Mouse (Mus musculus) CD4-positive, CD25-positive, alpha-beta regulatory T cell, adult 2 months (primary cell): ENCODE results near the gene Srebf1.
A peak's percentile ranks its signal among the peaks of the same experiment; 100 is the strongest.

Experiments used
- DNase-seq: peaks from one replicate; pipeline ENCODE4 v3.0.0-alpha.2; 2012; ENCODE audit warnings: low read depth, low spot score

Srebf1 gene

GRCm38 (mm10) chr11:60206207-60206606 lies 16.2 kb downstream of the Srebf1 start:
- DNase-seq: no peak

DNA sequence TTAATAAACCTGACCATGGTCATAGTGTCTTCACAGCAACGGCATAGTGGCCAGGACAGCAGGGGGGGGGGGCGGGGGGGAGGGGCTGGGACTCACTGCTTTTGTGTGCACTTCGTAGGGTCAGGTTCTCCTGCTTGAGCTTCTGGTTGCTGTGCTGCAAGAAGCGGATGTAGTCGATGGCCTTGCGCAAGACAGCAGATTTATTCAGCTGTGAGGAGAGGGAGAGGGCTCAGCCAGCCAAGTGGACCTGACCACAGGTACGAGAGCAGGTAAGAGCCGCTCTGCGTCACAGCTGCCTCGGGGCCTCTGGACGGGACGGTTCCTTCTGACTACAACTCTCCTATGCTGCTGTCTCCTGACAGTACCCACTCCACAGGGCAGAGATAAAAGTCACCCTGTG lies 17.4 kb downstream of the Srebf1 start:
- no peak for DNase-seq

- no peak for DNase-seq
Measured at GRCm38 (mm10) chr11:60202710-60203638, 19.4 kb downstream of the Srebf1 start.

DNA sequence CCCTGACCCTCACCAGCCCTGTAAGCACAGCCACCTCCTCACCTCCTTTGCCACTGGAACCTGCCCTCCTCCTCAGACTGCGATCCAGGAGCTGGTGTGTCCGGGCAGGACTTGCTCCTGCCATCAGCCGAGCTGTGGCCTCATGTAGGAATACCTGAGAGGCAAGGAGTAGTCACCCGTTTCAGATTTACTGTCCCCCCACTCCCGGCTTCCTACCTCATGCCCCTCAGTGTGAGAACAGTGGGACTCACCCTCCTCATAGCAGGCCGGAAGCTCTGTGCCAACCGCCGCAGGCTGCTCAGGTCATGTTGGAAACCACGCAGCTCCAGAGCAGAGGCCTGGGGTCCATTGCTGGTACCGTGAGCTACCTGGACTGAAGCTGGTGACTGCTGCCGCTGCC lies 22.0 kb downstream of the Srebf1 start:
- no peak for DNase-seq

DNA sequence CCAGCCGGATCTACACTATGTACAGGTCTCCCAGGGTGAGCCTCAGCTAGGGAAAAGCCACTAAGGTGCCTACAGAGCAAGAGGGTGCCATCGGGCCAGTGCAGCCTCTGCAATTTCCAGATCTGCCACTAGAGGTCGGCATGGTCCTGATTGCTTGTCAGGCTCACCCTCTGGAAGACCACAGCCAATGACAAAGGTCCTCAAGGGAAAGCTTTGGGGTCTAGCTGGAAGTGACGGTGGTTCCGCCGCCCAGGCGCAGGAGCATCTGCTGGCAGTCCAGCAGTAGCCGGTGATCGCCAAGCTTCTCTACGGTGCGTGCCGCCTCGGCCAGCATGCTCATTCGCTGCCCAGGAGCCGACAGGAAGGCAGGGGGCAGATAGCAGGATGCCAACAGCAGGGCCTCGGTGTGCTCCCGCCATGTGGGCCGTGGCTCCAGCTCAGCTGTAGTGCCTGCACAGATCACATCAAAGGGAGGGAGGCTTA lies 22.6 kb downstream of the Srebf1 start:
- DNase-seq: peak; percentile 89

GRCm38 (mm10) chr11:60198651-60199050 lies 23.7 kb downstream of the Srebf1 start:
- no peak for DNase-seq

- DNase-seq: no peak
Measured at GRCm38 (mm10) chr11:60197998-60198619, 24.3 kb downstream of the Srebf1 start.

- no peak for DNase-seq
Measured at GRCm38 (mm10) chr11:60196344-60196743, 26.0 kb downstream of the Srebf1 start.

DNA sequence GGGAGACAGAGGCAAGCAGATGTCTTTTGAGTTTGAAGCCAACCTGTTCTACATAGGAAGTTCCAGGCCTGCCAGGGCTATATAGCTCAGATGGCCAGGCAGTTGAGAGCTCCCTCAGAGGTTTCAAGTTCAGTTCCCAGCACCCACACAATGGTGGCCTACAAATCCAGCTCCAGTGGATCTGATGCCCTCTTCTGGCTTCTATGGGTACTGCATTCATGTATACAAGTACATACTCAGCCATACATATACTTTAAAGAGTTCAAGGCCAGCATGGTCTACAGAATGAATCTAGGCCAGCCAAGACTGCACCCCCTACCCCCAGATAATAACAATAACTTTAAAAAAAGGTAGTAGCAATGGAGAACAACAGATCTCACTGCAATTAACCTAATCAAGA lies 27.3 kb downstream of the Srebf1 start:
- peak; percentile 76 for DNase-seq

DNA sequence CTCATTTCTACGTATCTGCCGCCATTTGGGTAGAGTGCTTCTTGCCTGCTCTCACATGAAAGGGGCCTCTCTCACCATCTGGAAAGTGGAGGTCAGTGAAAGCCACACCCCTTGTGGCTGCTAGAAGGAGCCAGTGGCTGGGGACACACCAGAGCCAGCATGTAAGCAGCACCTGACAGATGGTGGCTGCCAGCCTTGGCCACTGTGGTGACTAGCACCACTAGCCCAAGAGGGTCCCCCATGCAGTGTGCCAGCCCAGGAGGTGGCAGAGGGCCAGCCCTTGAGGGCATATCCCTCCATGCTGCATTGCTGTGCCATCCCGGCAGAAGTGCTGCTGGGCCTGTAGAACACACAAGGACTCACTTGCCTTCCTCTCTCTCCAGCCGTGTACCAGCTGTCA lies 28.8 kb downstream of the Srebf1 start:
- DNase-seq: no peak

- no peak for DNase-seq
Measured at GRCm38 (mm10) chr11:60192534-60192933, 29.8 kb downstream of the Srebf1 start.

DNA sequence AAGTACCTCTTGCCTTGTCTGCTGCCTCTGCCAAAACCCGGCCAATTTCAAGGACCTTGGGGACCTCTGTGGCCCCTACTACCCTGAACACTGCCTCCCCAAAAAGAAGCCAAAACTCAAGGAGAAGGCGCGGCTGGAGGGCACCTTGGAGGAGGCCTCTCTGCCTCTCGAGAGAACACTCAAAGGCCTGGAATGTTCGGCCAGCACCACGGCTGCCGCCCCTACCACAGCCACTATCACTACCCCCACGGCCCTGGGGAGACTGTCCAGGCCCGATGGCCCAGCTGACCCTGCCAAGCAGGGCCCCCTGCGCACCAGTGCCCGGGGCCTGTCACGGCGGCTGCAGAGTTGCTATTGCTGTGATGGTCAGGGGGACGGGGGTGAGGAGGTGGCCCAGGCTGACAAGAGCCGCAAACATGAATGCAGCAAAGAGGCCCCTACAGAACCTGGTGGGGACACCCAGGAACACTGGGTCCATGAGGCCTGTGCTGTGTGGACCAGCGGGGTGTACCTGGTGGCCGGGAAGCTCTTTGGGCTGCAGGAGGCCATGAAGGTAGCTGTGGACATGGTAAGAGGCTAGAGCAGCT lies 32.2 kb downstream of the Srebf1 start:
- DNase-seq: no peak

DNA sequence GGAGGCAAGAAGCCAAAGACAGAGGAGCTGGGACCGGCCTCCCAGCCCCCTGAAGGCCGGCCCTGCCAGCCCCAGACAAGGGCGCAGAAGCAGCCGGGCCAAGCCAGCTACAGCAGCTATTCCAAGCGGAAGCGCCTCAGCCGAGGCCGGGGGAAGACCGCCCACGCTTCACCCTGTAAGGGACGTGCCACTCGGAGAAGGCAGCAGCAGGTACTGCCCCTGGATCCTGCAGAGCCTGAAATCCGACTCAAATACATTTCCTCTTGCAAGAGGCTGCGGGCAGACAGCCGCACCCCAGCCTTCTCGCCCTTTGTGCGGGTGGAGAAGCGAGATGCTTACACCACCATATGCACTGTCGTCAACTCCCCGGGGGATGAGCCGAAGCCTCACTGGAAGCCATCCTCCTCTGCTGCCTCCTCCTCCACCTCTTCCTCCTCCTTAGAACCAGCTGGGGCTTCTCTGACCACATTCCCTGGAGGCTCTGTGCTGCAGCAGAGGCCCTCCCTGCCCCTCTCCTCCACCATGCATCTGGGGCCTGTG lies 32.8 kb downstream of the Srebf1 start:
- no peak for DNase-seq

GRCm38 (mm10) chr11:60188275-60188853 lies 34.0 kb downstream of the Srebf1 start:
- DNase-seq: peak; percentile 2

- no peak for DNase-seq
Measured at GRCm38 (mm10) chr11:60187070-60187469, 35.3 kb downstream of the Srebf1 start.

DNA sequence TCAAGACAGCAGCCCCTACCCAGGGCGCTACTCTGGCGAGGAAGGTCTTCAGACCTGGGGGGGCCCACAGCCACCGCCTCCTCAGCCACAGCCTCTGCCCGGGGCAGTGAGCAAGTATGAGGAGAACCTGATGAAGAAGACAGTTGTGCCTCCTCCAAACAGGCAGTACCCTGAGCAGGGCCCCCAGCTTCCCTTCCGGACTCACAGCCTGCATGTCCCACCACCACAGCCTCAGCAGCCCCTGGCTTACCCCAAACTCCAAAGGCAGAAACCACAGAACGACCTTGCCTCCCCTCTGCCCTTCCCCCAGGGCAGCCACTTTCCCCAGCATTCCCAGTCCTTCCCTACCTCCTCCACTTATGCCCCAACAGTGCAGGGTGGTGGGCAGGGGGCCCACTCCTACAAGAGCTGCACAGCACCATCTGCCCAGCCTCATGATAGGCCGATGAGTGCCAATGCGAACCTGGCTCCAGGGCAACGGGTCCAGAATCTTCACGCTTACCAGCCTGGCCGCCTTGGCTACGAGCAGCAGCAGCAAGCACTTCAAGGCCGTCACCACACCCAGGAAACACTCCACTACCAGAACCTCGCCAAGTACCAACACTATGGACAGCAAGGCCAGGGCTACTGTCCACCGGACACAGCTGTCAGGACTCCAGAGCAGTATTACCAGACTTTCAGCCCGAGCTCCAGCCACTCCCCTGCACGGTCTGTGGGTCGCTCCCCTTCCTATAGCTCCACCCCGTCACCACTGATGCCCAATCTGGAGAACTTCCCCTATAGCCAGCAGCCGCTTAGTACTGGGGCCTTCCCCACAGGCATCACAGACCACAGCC lies 36.8 kb downstream of the Srebf1 start:
- no peak for DNase-seq

DNA sequence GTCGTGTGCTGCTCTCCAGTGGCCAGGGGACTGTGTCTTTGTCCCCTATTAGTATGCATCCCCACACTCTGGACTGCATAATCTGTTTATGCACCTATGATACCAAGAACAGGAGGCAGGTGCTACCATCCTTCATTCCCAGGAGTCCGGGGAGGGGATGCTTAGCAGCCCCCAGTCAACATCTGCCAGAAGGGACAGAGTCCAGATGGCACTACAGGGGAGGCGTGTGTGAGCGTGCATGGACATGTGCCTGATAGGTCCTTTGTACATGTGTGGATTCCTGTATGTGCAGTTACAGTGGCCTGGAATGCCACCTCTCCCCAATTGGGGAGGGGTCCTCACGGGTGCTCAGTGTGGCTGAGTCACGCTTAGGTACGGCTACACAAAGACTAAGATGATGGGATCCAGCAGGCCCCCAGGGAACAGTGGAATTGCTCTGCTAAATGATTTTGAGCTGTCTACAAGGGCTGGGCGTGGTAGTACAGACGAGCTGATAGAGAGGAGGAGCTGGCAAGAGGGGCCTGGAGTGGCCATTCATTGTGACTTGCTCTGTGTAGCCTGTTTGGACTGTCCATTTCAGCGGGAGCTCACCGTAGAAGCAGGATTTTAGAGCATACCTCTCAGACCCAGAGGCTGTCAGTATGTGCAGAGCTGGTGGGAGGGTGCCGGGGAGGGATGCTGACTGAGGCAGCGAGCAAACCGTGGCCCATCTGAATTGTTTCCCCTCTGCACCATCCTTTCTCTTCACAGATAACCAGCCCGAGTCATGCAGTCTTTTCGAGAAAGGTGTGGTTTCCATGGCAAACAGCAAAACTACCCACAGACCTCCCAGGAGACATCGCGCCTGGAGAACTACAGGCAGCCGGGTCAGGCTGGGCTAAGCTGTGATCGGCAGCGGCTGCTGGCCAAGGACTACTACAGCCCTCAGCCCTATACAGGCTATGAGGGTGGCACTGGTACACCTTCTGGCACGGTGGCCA lies 37.7 kb downstream of the Srebf1 start:
- peak; percentile 43 for DNase-seq

DNA sequence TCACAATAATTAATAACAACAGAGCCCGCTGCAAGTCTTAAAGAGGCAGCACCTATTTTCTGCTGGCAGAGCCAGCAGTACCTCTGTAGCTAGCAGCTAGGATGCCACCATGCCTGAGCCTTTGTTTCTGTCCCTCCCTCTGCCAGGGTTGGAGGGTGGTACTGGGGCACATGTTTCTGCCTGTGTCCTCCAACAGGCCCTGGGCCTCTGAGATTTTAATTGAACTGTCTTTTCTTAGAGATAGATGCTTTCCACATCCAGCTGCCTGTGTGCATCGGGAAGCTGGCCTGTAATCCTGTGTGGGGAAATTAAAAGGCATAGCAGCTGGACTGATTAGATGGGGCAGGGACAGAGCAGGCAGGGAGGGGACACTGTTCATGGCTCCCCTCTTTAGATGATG lies 39.6 kb downstream of the Srebf1 start:
- DNase-seq: no peak

DNA sequence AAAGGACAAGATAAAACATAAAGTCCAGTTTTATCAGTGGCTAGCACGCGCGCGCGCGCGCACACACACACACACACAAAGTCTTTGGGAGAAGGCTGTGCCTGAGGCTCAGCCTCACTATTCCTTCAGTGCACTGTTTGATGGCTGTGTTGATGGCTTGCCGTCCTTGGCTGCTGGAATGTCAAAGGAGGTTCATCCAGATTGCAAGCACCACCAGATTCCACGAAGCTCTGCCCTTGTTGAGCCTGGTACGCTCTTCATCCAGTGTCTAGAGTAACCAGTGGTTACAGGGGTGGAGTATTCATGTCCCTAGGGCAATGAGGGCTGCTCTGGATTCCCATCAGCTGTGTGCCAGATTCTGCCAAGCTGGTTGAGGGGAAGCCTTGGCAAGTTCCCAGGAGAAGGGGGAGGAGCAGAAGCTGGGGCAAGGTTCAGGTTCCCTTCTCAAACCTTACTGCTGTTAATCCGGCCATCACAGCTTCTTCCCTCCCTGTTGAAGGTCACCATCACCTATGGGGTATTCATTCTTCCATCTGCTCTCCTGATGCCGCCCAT lies 40.2 kb downstream of the Srebf1 start:
- no peak for DNase-seq
